Mouse (Mus musculus) forebrain, postnatal 0 days (tissue): ENCODE data around the gene Eif3d. TPM values are rescaled to one million over a fixed set of nuclear protein-coding genes. Genes with fewer than 3 reads are reported as not detected.
A peak's percentile ranks its signal among the peaks of the same experiment; 100 is the strongest.

Source experiments
- ATAC-seq: fragments of 200-750 bp; cut with Nextera tagmentation; 2 replicates; pipeline ENCODE4 v1.8.0; 2017; ENCODE audit warnings: mild to moderate bottlenecking, moderate library complexity
- DNase-seq: peaks from one replicate; pipeline ENCODE4 v3.0.0-alpha.2; 2015
- H3K27ac ChIP-seq: fragments of 300-500 bp; sonication (generic); 2 replicates; pipeline ENCODE4 v1.5.1; 2014; ENCODE audit warnings: low read depth, mild to moderate bottlenecking, antibody characterized with exemption, low read length, moderate library complexity, mixed read lengths
- H3K27me3 ChIP-seq: fragments of 300-500 bp; sonication (generic); 2 replicates; pipeline ENCODE4 v1.6.1; 2014; ENCODE audit warnings: mild to moderate bottlenecking, low read length, mixed read lengths; ENCODE audit not compliant: insufficient read depth
- H3K36me3 ChIP-seq: fragments of 300-500 bp; sonication (generic); 2 replicates; pipeline ENCODE4 v1.6.1; 2014; ENCODE audit warnings: mild to moderate bottlenecking, moderate library complexity; ENCODE audit not compliant: insufficient read depth
- H3K4me1 ChIP-seq: fragments of 300-500 bp; sonication (generic); 2 replicates; pipeline ENCODE4 v1.6.1; 2014; ENCODE audit warnings: antibody characterized with exemption; ENCODE audit not compliant: insufficient read depth
- H3K4me2 ChIP-seq: fragments of 300-500 bp; sonication (generic); 2 replicates; pipeline ENCODE4 v1.6.1; 2014; ENCODE audit warnings: low read depth, mild to moderate bottlenecking, moderate library complexity
- H3K4me3 ChIP-seq: fragments of 300-500 bp; sonication (generic); 2 replicates; pipeline ENCODE4 v1.5.1; 2014; ENCODE audit warnings: low read depth, low read length, mixed read lengths
- H3K9ac ChIP-seq: fragments of 300-500 bp; sonication (generic); 2 replicates; pipeline ENCODE4 v1.6.1; 2014; ENCODE audit warnings: mild to moderate bottlenecking
- H3K9me3 ChIP-seq: fragments of 300-500 bp; sonication (generic); 2 replicates; pipeline ENCODE4 v1.6.1; 2016; ENCODE audit warnings: low read length
- CTCF ChIP-seq: sonication (generic); IDR thresholded peaks from 2 replicates; pipeline ENCODE4 v1.5.1; 2016; ENCODE audit warnings: antibody characterized with exemption, control low read depth, low read depth
- WGBS: fragments of 180-500 bp; shearing (Covaris S2); extraction: QIAGEN DNeasy Blood & Tissue Kit; methylation state at CpG from one replicate; pipeline ENCODE4 v1.1.7; 2014; 5-methylcytosine and 5-hydroxymethylcytosine counted together
- polyA plus RNA-seq: library from polyadenylated mRNA; unstranded; fragments of >200 nt; fragmentation: Nextera tagmentation; extraction: Ambion mirVana; gene quantifications from 2 replicates; pipeline ENCODE4 v1.2.1, GENCODE M21; 2015
- total RNA-seq: library from RNA; depleted of rRNA; stranded (reverse); fragments of >200 nt; gene quantifications from 2 replicates; pipeline ENCODE4 v1.2.3, GENCODE M21; 2014

Eif3d gene
- total and polyA plus RNA-seq, 2 experiments from 2014 or later: 165 to 167 TPM

DNA sequence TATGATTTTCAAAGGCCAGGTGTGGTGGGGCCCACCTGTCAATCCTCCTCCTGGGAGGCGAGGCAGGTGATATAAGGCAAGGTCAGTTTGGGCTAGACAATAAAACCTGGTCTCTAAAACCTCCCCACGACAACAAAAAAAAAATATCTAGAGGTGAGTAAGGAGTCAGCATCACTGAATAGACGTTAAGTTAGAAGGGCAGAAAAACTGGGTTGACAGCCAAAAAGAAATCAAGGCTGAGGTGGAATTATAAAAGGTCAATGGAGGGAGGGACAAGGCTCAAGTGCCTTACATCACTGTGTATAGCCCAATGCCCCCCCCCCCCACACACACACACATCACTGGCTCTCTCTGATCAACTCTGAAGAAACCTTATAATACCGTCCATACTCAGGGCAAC lies 42.5 kb downstream of the Eif3d start:
- Histone ChIP-seq H3K36me3 (peaks cover 15% of the 10 kb centered on the region), H3K9me3 (no peaks in the 10 kb centered on the region), H3K27me3 (no peaks in the 10 kb centered on the region), H3K9ac (peak overlapping the region; percentile 78), H3K4me2 (peak overlapping the region; percentile 55), H3K4me1 (peaks cover 15% of the 10 kb centered on the region), H3K4me3 (peak overlapping the region; percentile 72), H3K27ac (peak overlapping the region; percentile 98)
- TF ChIP-seq CTCF: no peak
- DNase-seq (no peak), ATAC-seq (no peak)
- 24% methylated on average over 4 of the region's 4 CpGs for whole genome bisulfite sequencing

DNA sequence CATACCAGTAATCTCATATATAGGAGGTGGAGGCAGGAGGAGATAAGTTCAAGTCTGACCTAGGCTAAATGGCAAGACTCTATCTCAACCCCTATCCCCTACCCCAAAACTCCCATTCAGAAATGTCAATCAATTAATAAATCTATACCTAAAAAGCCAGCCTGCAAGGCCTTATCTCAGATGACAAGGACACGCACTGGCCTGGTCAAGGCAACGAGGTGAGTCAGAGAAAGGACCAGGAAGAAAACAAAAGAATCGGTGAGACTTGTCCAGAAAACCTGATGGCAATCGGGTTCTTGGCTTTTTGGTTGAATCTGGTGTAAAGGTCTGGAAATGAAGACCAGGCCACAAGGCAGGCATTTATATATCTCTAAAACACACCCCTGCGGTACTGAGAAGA lies 43.7 kb downstream of the Eif3d start:
- Histone ChIP-seq H3K4me3 (no peak overlapping the region), H3K4me2 (no peak overlapping the region), H3K27ac (no peak overlapping the region), H3K27me3 (no peaks in the 10 kb centered on the region), H3K9me3 (no peaks in the 10 kb centered on the region), H3K4me1 (peaks cover 14% of the 10 kb centered on the region), H3K36me3 (peaks cover 25% of the 10 kb centered on the region), H3K9ac (no peak overlapping the region)
- no peak for TF ChIP-seq CTCF
- 92% methylated on average over 5 of the region's 5 CpGs for WGBS
- DNase-seq (no peak), ATAC-seq (no peak)

DNA sequence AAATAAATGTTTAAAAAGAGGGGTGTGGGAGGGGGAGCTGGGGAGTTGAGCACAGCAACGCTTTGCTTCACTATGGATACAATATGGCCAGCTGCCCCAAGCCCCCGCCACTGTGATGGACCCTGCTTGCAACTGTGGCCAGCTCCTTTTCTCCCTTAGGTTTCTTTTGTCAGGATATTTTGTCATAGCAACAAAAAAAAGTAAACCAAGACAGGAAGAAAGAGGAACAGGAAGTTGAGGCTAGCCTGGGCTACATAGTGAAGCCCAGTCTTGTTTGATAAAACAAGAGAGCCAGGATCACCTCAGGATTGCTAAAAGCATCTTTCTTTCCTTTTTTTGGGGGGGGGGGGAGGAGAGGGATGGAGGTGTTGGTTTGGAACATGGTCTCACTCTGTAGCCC lies 45.4 kb downstream of the Eif3d start:
- peaks cover 14% of the 10 kb centered on the region for H3K4me1 ChIP-seq
- no peak for TF ChIP-seq CTCF
- 96% methylated on average over 2 of the region's 2 CpGs for WGBS
- no peak for ATAC-seq
- no peak overlapping the region for H3K9ac ChIP-seq
- H3K4me3 ChIP-seq: no peak overlapping the region
- no peak overlapping the region for H3K4me2 ChIP-seq
- H3K27ac ChIP-seq: no peak overlapping the region
- no peaks in the 10 kb centered on the region for H3K9me3 ChIP-seq
- peaks cover 40% of the 10 kb centered on the region for H3K36me3 ChIP-seq
- no peaks in the 10 kb centered on the region for H3K27me3 ChIP-seq
- no peak for DNase-seq

DNA sequence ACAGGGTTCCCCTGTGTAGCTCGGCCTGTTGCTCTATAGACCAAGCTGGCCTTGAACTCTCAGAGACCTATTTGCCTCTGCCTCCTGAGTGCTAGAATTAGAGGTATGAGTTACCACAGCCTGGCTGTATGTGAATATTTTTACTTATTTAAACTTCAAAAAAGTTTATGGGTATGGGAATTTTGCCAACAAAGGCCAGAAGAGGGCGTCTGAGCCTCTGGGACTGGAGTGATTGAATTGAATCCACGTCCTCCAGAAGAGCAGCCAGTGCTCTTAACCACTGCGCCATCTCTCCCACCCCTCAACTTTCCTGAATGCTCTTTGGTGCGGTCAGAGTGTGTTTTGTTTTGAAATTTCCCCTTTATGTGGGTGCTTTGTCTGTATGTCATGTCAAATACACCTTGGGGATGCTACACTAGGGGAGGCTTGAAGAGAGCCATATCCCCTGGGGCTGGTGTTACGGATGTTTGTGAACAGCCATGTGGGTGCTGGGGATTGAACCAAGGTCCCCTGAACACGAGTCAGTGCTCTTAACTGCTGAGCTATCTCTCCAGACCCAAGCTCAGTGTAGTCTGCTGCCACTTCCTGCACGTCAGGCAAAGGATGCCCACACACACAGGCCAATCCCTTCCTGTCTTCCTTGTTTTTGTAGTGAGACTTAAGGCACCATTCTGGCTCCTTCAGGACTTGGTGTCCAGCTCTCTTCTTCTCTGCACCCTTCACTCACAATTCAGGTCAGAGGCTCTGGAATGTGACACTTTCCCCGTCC lies 47.2 kb downstream of the Eif3d start:
- 70% methylated on average over 9 of the region's 9 CpGs for WGBS
- Histone ChIP-seq H3K4me2 (no peak overlapping the region), H3K9ac (no peak overlapping the region), H3K36me3 (peaks cover 55% of the 10 kb centered on the region), H3K27ac (no peak overlapping the region), H3K4me3 (no peak overlapping the region), H3K4me1 (peaks cover 6% of the 10 kb centered on the region; the same call in 1 of the 2 replicates), H3K27me3 (no peaks in the 10 kb centered on the region), H3K9me3 (no peaks in the 10 kb centered on the region)
- TF ChIP-seq CTCF: no peak
- ATAC-seq (no peak), DNase-seq (no peak)

DNA sequence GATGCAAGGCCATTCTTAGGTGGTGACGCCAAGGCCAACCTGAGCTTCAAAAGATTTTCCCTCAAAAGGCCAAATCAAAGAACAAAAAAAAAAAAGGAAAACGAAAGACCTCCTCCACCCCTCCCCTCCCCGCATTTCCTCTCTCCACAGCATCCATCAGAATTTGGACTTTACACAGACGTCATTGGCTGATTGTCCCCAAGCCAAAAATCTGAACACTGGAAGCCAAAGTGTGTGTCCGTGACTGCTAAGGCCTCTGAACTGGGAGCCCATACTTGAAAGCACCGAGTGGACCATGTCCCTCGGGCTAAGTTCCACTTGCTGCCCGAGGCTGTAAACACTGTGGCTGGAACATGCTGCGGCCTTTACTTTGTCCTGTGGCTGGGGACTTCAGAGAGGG lies 47.9 kb downstream of the Eif3d start:
- no peak for TF ChIP-seq CTCF
- ATAC-seq (no peak), DNase-seq (no peak)
- WGBS: 87% methylated on average over 9 of the region's 9 CpGs
- H3K27me3 ChIP-seq: no peaks in the 10 kb centered on the region
- peaks cover 60% of the 10 kb centered on the region for H3K36me3 ChIP-seq
- no peak overlapping the region for H3K27ac ChIP-seq
- peaks cover 2% of the 10 kb centered on the region; the same call in 1 of the 2 replicates for H3K4me1 ChIP-seq
- no peak overlapping the region for H3K4me2 ChIP-seq
- H3K4me3 ChIP-seq: no peak overlapping the region
- no peaks in the 10 kb centered on the region for H3K9me3 ChIP-seq
- no peak overlapping the region for H3K9ac ChIP-seq

DNA sequence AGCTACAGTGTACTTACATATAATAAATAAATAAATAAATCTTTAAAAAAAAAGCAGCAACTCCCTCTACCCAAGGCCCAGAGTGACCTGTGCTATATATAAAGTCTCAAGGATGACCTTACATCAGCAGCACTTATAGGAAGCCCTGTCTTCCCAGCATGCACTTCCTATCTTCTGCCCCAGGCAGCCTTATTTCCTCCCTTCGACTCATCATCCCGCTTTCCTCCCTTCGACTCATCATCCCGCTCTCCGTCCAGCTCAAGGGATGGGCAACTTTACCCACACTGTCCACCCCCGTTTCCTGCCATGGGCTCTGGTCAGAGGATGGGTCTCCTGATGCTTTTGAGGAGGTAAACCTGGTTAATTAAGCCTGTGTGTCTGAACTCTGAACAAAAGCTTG lies 49.0 kb downstream of the Eif3d start:
- Histone ChIP-seq H3K9me3 (no peaks in the 10 kb centered on the region), H3K4me1 (no peaks in the 10 kb centered on the region), H3K27ac (no peak overlapping the region), H3K4me2 (no peak overlapping the region), H3K4me3 (no peak overlapping the region), H3K36me3 (peaks cover 61% of the 10 kb centered on the region), H3K27me3 (no peaks in the 10 kb centered on the region), H3K9ac (no peak overlapping the region)
- ATAC-seq (no peak), DNase-seq (no peak)
- no peak for TF ChIP-seq CTCF
- 87% methylated on average over 6 of the region's 6 CpGs for WGBS

DNA sequence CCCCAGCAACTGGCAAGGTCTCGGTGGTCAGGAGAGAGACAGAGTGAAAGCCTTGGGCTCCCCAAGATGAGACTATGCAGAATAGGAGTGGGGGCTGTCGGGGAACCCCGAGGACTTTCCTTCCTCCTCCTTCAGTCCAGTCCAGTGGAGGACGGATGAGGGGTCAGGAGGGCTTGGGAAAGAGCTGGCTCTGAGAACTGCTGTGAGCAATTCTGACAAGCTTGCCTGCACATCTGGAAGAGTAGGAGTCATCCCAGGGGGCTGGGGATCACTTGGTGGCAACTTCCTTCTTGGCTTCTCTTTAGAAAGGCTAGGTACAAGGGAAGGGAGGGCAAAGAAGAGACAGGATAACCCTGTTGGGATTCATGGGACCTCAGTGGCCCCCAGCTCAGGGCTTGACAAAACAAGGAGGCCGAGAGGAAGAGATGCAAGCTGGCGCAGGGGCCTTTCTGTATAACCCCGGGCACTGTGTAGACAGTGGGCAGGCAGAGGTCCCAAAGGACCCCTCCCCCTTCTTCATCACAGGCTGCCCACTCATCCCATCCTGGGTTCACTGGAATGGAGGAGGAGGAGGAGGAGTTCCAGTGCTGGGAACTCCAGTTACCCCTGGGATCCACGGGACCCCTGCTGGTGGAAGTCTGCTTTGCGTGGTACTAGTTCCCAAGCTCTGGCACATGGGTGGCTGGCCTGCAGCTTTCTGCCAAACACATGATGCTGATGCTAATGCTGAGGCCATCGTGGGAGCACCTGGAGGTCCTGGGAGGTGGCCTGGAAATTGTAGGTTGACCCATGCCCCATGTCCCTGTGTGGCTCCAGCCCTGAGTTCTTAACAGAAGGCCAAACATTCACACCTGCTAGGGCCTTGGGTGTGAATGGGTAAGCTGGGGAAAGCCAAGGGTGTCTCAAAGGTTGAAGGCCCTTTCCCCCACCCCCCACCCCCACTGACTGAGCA lies 49.8 kb downstream of the Eif3d start:
- no peaks in the 10 kb centered on the region for H3K27me3 ChIP-seq
- no peaks in the 10 kb centered on the region for H3K4me1 ChIP-seq
- H3K4me3 ChIP-seq: no peak overlapping the region
- H3K4me2 ChIP-seq: no peak overlapping the region
- H3K9me3 ChIP-seq: no peaks in the 10 kb centered on the region
- no peak overlapping the region for H3K9ac ChIP-seq
- H3K36me3 ChIP-seq: peaks cover 69% of the 10 kb centered on the region
- 78% methylated on average over 10 of the region's 10 CpGs for WGBS
- H3K27ac ChIP-seq: no peak overlapping the region
- ATAC-seq: no peak
- no peak for DNase-seq
- peak; percentile 47 for TF ChIP-seq CTCF
